Mouse (Mus musculus): Measurements from ENCODE around the gene Cbfa2t2.
"Not testable (repeated sequence)": the region's sequence is repeated elsewhere in the genome, so short reads cannot be mapped to it uniquely, and the experiment has no call there.

The Cbfa2t2 gene

DNA sequence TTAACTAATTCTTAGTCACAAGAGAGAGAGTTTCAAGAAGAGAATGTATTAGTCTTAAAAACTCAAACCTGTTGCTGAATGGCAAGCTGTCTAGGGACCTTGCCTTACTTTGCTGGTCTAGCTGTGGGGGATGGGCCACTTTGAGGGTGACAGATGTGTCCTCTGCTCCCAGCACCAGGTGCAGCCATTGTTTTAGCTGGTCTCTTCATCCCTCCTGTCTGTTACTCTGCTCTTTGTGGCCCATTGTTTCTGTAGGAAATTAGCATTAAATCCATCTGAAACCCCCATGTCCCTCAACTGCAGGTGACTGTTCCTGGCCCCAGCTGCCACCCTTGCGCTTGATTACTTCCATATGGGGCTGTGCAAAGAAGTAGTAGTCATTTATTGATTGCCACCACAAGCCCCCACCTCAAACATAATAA lies 29.6 kb downstream of the Cbfa2t2 start:
- in situ Hi-C loops (cut with MboI, MseI), result no loop called here

DNA sequence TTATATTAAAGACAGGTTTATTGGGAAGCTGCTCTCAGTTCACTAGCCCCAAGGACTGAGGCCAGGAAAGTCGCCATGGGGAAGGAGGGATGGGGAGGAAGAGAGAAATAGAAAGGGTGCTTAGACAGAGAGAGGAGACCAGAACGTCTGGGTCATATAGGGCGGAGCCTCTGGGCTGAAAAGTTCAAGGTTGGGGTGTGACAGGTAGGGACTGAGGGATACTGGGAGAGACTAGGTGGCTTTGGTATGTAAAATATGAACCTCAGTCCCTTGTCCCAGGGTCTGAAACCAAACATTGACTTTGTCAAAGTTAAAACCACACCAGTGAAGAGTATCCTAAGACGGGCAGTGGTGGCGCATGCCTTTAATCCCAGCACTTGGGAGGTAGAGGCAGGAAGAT lies 30.9 kb downstream of the Cbfa2t2 start:
- in situ Hi-C loops (cut with MboI, MseI), result no loop called here

DNA sequence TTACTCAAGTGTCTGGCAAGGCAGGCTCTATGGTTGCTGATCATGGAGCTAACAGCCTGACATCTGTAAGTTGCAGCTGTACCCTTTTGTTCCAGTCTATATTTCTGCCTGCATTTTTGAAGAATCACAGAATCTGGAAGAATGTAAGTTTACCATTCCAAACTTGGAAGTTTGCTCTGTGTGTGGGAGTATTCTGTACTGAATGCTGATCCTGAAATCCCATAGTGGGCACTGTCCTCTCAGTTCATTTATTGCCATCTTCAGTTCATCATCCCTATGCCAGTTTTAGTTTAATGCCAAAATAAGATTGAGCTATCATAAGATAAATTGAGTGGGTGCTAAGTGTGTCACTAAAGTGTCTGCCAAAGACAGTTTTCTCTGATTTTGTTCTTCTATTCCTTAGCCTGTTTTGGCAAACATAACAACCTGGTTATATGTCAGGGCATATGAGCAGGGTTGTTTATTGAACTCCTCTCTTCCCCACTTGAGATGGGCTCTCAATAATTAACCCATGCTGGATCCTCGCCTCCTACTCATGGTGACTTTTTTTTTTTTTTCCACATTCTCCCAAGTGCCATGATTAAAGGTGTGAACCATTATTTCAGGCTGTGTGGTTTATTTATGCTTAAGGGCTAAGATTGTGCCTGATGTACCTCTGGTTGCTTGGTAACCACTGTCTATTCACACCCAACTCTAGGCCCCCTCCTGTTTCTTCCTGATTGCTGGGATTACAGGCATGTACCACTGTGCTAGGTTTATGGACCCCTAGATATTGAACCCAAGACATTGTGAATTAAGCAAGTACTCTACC lies 38.2 kb downstream of the Cbfa2t2 start:
- in situ Hi-C loops (cut with MboI, MseI), result no loop called here

DNA sequence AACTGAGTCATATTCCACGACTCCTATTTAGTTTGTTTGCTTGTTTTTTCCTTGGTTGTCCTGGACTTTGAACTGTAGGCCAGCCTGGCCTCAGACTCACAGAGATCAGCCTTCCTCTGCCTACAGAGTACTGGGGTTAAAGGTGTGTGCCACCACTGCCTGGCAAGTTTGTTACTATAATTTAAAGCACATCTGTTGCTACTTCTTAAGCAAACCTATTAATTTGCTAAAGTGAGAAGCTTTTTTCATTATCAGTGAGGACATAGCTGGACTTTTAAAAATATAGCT lies 38.7 kb downstream of the Cbfa2t2 start:
- in situ Hi-C loops (cut with MboI, MseI), result no loop called here

DNA sequence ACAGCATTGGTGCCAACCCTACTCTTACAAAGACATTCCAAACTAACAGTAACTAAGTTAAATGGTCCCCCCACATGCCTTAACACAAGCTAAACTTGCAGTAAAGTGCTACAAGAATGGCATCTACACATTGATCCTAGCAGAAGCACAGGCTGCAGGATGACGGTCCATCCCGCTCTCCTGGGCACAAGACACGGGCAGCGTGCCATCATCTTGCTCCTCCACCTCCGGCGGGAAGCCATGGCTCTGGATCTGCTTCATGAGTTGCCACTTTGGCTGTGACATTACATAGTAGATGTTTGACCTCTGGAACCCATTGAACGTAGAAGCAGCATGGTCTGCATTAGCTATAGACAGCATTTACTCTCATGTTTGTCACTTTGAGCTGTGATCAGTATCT lies 39.6 kb downstream of the Cbfa2t2 start:
- in situ Hi-C loops (cut with MboI, MseI), result no loop called here

DNA sequence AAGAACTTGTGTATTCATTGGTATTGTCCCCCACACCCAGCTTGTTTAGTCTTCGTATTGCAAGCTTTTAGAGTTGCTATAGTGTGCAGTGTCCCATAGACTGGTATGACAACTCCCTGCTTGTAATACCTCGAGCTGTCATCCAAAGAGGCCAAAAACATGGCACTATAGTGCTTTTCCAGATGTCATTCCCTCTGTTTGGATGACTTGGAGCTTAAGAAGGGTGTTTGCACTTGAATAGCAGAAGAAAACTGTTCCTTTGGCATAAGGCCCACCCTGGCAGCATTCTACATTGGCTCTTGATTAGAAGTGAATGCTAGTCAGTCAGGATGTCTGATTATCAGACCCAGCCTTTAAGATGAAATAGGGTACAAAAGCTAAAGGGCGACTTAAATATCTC lies 40.7 kb downstream of the Cbfa2t2 start:
- in situ Hi-C loops (cut with MboI, MseI), result no loop called here

DNA sequence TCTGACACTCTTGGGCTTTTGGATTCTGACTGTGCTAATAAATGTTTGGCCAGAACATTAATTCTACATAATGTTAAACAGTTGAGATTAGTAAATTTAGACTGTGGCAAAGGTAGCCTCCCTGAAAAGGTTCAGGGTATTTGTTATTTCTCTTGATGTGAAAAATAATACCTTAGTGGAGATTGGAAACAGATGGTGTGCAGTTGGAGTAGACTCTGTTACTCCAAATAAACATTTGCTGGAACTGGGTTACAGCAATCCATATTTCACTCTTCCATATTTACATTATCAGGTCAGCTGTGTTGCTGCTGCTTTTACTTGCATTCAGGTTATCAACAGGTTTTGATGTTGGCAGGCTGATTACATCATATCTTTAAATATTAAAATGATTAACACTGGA lies 55.5 kb downstream of the Cbfa2t2 start:
- in situ Hi-C loops (cut with MboI, MseI), result no loop called here

DNA sequence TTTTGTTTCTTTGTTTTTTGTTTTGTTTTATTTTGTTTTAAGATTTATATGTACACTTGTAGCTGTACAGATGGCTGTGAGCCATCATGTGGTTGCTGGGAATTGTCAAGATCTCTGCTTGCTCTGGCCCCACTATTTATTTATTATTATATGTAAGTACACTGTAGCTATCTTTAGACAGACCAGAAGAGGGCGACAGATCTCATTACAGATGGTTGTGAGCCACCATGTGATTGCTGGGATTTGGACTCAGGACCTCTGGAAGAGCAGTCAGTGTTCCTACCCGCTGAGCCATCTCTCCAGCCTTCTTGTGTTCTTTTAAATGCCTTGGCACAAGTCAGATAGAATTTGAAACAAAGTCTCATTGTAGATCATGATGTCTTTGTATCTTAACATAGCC lies 57.3 kb downstream of the Cbfa2t2 start:
- in situ Hi-C loops (cut with MboI, MseI), result not testable (repeated sequence)

DNA sequence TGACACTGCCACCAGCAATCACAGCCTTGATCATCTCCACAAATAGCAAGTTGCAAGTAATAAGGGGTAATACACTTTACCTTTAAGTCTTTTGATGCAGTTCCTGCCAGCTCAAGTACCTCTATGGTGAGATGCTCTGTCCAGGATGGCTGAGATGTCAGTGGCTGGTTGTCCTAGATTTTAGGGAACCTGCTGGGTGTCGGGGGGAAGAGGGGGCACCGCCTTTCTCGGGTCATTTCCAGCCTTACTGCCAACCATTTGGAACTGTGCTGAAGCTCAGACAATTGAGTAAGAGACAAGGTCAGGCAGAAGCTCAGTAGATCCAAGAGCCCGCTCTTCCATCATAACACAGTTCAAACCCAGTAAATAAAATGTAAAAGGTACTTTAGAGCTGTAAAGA lies 58.7 kb downstream of the Cbfa2t2 start:
- in situ Hi-C loops (cut with MboI, MseI), result no loop called here

DNA sequence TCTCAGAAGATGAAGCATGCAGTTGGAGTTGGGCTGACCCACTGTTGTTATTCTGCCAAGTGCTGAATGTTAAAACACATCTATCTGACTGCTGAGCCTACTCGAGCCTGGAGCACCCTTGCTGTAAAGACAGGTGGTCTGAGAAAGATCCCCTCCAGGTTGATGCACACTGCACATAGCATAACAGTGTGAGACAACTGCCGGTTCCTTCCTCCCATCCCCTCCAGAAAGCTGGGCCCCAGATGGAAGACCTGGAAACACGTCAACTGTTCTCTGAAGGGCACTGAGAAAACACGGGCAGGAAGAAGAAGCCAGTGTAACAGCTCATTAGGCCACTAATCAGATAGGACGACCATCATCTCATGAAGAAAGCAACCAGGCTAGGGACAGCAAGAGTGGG lies 62.3 kb downstream of the Cbfa2t2 start:
- in situ Hi-C loops (cut with MboI, MseI), result no loop called here

DNA sequence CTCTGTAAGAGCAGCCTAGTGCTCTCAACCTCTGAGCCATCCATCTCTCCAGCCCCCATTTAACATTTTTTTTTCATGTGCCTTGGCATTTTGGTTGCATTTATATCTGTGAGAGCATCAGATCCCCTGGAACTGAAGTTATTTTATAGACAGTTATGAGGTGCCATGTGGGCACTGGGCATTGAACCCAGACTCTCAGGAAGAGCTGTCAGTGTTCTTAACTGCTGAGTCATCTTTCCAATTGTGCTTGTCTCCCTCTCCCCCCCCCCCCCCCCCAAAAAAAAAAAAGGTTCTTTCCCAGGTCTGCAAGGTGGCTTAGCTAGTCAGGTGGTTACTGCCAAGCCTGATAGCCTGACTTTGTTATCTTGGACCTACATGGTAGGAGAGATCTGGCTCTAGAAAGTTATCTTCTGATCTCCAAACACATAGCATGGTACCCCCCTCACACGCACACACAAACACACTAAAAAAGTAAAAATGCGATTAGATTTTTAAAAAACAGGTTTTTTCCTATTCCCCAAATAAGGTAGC lies 63.5 kb downstream of the Cbfa2t2 start:
- in situ Hi-C loops (cut with MboI, MseI), result no loop called here

DNA sequence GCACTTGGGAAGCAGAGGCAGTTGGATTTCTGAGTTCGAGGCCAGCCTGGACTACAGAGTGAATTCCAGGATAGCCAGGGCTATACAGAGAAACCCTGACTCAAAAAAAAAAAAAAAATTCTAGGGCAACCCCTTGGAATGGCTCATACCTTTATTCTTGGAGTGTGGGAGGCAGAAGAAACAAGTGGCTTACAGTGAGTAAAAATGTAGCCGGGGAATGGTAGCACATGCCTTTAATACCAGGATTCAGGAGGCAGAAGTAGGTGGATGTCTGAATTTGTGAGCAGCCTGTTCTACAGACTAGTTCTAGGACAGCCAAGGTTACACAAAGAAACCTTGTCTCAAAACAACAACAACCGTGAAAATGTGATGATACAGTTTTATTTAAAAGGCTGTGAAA lies 64.5 kb downstream of the Cbfa2t2 start:
- in situ Hi-C loops (cut with MboI, MseI), result no loop called here

DNA sequence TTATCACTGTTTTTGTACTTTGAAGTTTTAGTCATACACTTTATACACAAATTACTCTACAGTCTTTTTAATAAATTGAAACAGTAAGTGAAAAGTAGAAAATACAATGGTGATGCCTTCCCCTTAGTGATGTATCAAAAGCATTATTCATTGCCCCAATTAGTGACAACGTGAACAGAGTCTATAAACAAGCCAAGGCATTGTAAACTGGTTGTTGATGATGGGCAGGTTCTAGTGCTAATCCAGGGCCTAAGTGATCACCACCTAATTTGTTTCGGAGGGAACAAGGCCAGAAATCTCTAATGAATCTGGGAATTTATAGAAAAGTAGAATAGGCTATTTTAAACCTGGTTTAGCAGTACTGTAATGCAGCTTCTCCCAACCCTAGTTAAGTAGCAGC lies 70.8 kb downstream of the Cbfa2t2 start:
- in situ Hi-C loops (cut with MboI, MseI), result no loop called here

DNA sequence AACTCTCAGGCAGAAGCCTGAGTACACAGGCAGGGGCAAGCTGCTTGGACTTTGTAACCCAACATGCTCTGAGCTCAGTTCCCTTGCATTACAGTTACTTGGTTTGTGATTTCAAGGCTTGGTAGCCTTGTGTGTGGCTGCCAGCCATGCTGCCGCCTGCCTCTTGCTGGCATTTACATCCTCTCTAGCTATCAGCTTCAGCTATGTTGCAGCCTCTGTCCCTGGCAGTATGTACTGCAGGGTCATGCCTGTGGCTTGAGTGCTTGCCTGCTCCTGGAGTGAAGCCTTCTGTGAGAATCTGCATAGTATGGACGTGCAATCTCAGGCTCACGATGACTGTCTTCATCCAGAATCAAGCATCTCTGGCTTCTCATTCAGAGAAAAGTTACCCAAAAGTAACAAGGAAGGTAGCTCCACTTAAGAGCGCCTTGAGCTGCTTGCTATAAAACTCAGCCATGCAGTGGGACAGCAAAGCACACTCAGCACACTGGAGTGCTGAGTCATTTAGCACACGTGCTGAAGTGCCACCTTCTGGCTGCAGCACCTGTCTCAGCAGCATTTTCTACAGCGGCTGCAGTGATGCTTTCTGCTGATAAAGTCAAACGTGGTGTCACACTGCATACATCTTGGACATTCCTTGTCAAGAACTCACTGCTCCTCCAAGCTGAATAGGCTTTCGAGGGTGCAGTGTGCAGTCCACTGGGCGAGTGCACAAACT lies 71.4 kb downstream of the Cbfa2t2 start:
- in situ Hi-C loops (cut with MboI, MseI), result no loop called here

DNA sequence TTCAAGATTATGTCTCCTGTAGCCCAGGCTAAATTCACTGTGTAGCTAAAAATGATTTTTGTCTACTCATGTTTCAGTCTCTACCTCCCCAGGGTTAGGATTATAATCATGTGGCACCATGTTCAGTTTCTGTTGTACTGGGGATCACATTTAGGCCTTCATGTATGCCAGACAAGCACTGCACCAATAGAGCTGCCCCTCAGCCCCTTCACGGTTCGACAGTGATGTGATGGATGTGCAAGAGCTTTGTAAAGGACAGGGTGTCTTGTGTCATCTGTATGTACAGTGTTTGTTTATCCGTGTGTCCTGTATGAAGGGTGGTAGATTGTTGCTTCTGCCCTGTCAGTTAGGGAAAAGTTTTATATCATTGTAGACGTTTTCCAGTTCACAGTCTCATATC lies 72.2 kb downstream of the Cbfa2t2 start:
- in situ Hi-C loops (cut with MboI, MseI), result no loop called here

DNA sequence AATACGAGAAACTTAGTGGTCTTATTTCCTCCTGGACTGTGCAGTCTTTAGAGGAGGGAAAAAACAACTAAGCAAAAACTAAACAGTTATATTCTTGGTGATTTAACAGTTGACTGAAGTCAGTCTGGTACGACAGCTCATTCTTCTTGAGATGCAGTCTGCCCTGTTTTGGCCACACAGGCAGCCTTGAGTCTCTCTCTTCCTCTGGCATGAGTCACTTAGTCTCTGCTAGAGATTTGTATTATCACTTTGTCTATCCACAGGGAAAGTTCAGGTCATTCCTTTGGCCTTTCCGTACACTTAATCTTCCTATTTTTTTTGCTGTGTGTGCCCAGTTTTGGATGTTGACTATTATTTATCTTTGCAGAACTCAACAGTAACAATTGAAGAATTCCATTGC lies 73.9 kb downstream of the Cbfa2t2 start:
- in situ Hi-C loops (cut with MboI, MseI), result no loop called here

DNA sequence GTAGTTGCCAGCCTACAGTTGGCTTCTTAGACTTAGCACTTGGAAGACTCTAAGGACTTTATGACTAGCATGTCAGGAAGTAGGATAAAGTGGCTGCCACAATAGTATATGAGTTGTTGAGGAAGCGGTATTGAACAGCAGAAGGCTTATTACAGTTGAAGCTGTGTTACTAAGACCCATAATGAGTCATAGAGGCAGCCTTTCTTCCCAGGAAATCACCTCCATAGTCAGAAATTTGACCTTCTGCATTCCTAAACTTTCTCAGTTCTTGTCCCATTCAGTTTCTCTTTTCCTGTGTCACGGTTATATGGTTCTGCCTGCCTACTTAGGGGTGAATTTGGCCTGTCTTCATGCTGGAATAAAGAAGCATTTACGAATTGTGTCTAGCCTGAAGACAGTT lies 80.7 kb downstream of the Cbfa2t2 start:
- in situ Hi-C loops (cut with MboI, MseI), result no loop called here

DNA sequence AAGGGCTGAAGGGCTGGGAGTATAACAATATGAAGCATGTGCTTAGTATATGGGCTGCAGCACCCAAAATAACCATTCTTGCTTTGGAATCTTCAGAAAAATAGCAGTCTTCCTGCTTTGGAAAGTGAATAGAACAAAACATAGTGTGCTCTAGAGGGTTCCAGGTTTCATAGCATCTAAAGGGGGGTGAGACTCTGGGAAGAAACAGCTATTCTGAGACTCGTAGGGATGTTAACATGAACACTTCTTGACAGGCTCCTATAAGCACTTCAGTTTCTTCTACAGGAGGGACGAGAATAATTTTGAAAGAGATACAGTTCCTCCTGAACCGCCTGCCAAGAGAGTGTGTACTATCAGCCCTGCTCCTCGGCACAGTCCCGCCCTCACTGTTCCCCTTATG lies 81.1 kb downstream of the Cbfa2t2 start:
- in situ Hi-C loops (cut with MboI, MseI), result no loop called here

DNA sequence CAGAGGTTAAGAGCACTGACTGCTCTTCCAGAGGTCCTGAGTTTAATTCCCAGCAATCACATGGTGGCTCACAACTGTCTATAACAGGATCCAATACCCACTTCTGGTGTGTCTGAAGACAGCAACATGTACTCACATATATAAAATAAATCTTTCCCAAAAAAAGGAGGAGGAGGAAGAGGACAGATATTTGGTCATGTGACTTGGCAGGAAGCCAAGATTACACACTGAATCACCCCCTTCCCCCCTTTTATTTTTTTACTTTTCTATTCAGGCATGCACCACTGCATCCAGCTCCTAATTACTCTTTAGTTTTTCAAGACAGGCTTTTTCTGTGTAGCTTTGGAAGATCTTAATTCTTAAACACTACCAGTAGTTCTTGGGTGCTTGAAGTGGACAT lies 85.2 kb downstream of the Cbfa2t2 start:
- in situ Hi-C loops (cut with MboI, MseI), result no loop called here

DNA sequence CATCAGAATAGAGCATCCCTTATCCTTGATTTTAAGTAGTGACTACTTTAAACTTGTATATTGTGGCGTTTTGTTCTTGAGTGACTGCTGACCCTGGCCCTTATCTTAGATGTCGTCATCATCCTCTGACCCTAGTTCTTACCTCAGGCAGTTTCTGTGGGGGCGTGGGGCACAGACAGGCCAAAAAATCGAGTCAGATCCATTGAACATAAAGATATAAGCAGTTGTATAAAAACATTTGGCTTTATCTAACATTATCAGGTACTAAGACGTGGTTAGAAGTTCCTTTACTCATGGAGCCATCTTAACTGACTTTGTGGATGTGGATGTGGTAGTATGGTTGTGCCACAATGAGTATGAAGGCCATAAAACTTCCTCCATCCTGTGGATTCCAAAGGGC lies 86.1 kb downstream of the Cbfa2t2 start:
- in situ Hi-C loops (cut with MboI, MseI), result no loop called here

DNA sequence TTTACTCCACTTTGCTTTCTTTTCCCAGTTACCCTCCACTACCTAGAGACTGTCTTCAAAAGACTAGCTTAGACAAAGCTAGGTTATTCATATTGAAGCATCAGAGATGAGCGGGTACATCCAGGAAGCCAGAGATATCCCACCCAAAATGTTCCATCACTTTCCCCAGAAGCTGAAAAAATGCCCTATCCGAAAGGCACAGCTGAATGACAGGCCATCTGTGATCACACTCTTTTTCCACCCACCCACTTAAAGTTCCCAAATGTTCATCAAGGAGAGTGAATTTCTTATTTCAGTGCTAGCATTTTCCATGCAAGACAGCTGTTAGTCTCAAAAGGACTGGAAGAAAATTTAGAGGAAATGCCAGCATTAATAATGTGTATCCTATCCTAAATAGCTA lies 89.0 kb downstream of the Cbfa2t2 start:
- in situ Hi-C loops (cut with MboI, MseI), result loop anchor here (25.0 kb wide), 1 partner anchor 113 kb away; the partner anchor contains the start of gene Snta1

DNA sequence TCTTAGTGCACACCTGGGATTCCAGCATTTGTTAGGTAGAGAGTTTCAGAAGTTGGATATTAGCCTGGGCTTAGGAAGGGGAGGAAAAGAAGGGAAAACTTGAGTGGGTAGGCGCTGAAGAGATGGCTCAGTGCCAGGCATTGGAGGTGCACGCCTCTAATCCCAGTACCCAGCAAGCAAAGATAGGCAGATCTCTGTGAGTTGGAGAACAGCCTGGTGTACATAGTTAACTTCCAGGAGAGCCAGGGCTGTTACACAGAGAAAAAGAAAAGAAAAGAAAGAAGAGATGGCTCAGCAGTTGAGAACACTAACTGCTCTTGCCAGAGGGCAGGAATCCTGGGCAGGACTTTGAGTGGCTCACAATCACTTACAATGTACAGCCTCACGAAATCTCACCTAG lies 90.2 kb downstream of the Cbfa2t2 start:
- in situ Hi-C loops (cut with MboI, MseI), result loop anchor here (25.0 kb wide), 1 partner anchor 114 kb away; the partner anchor contains the start of gene Snta1

DNA sequence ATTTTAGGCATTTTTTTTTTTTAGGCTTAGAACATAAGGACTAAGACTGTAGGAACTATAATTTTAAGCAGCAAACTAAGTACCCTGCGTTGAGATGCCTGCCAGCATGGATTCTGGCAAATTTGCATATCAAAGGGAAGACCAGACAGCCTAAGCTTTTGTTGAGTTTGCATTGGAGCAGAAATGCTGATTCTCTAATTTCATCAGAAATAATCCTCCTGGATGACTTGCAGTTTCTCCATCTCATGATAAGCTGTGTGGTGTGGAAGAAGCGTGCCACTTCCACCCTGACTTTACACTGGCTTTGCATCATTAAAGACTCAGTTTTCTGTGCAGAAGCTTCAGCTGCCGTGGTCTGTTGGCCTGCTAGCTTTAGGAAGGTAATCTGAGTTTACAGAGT lies 96.6 kb downstream of the Cbfa2t2 start:
- in situ Hi-C loops (cut with MboI, MseI), result loop anchor here (25.0 kb wide), 1 partner anchor 121 kb away; the partner anchor contains the start of gene Snta1
